Mouse (Mus musculus) midbrain, postnatal 0 days (tissue): ENCODE data around the gene Eif2b5. TPM values are rescaled to one million over a fixed set of nuclear protein-coding genes. Genes with fewer than 3 reads are reported as not detected.

Experiments
- ATAC-seq: fragments of 200-750 bp; cut with Nextera tagmentation; 2 replicates; pipeline ENCODE4 v1.8.0; 2017; ENCODE audit warnings: moderate number of reproducible peaks, mild to moderate bottlenecking, moderate TSS enrichment, moderate library complexity; ENCODE audit not compliant: low FRiP score
- DNase-seq: peaks from one replicate; pipeline ENCODE4 v3.0.0-alpha.2; 2015; ENCODE audit warnings: low spot score
- H3K27ac ChIP-seq: fragments of 300-500 bp; sonication (generic); 2 replicates; pipeline ENCODE4 v1.5.1; 2014; ENCODE audit warnings: low read depth, mild to moderate bottlenecking, low read length, mixed read lengths
- H3K27me3 ChIP-seq: fragments of 300-500 bp; sonication (generic); 2 replicates; pipeline ENCODE4 v1.6.1; 2014; ENCODE audit warnings: low read length, control low read depth, mixed read lengths; ENCODE audit not compliant: insufficient read depth
- H3K36me3 ChIP-seq: fragments of 300-500 bp; sonication (generic); 2 replicates; pipeline ENCODE4 v1.6.1; 2014; ENCODE audit warnings: low read length, control low read depth, mixed read lengths; ENCODE audit not compliant: insufficient read depth
- H3K4me1 ChIP-seq: fragments of 300-500 bp; sonication (generic); 2 replicates; pipeline ENCODE4 v1.6.1; 2014; ENCODE audit warnings: mild to moderate bottlenecking, control low read depth, antibody characterized with exemption, low read length, mixed read lengths; ENCODE audit not compliant: insufficient read depth
- H3K4me2 ChIP-seq: fragments of 300-500 bp; sonication (generic); 2 replicates; pipeline ENCODE4 v1.6.1; 2014; ENCODE audit warnings: low read depth, mild to moderate bottlenecking, low read length, mixed read lengths; ENCODE audit not compliant: poor library complexity, severe bottlenecking
- H3K4me3 ChIP-seq: fragments of 300-500 bp; sonication (generic); 2 replicates; pipeline ENCODE4 v1.5.1; 2014; ENCODE audit warnings: low read depth, mild to moderate bottlenecking, low read length, moderate library complexity
- H3K9ac ChIP-seq: fragments of 300-500 bp; sonication (generic); replicated peaks from 2 replicates; pipeline ENCODE4 v1.6.1; 2014; ENCODE audit warnings: mild to moderate bottlenecking, low read length, moderate library complexity, mixed read lengths; ENCODE audit not compliant: poor library complexity, severe bottlenecking
- H3K9me3 ChIP-seq: fragments of 300-500 bp; sonication (generic); 2 replicates; pipeline ENCODE4 v1.6.1; 2016; ENCODE audit warnings: low read length, control low read depth
- CTCF ChIP-seq: IDR thresholded peaks from 2 replicates; pipeline ENCODE4 v1.5.1; 2016; ENCODE audit warnings: antibody characterized with exemption, mild to moderate bottlenecking
- WGBS: fragments of 180-500 bp; shearing (Covaris S2); extraction: QIAGEN DNeasy Blood & Tissue Kit; methylation state at CpG from one replicate; pipeline ENCODE4 v1.1.7; 2014; 5-methylcytosine and 5-hydroxymethylcytosine counted together
- polyA plus RNA-seq: library from polyadenylated mRNA; unstranded; fragments of >200 nt; fragmentation: Nextera tagmentation; extraction: Ambion mirVana; gene quantifications from 2 replicates; pipeline ENCODE4 v1.2.1, GENCODE M21; 2015
- total RNA-seq: library from RNA; depleted of rRNA; stranded (reverse); fragments of >200 nt; gene quantifications from 2 replicates; pipeline ENCODE4 v1.2.3, GENCODE M21; 2014

Eif2b5 gene
- total and polyA plus RNA-seq, 2 experiments from 2014 or later, result 70.0 to 87.2 TPM

- Histone ChIP-seq H3K4me2 (no peak overlapping the region), H3K27ac (no peak overlapping the region), H3K9ac (no peak overlapping the region), H3K27me3 (no peaks in the 10 kb centered on the region), H3K9me3 (no peaks in the 10 kb centered on the region), H3K36me3 (peaks cover 80% of the 10 kb centered on the region), H3K4me3 (no peak overlapping the region), H3K4me1 (no peaks in the 10 kb centered on the region)
- no peak for TF ChIP-seq CTCF
- WGBS, result 97% methylated on average over 5 of the region's 5 CpGs
- DNase-seq, result no peak
- no peak for ATAC-seq
Observed at GRCm38 (mm10) chr16:20528779-20529178, 30.2 kb downstream of the Eif2b5 start.

GRCm38 (mm10) chr16:20529375-20529774 is 30.8 kb downstream of the Eif2b5 start:
- H3K27ac ChIP-seq, result no peak overlapping the region
- no peak overlapping the region for H3K9ac ChIP-seq
- no peak for TF ChIP-seq CTCF
- H3K36me3 ChIP-seq, result peaks cover 75% of the 10 kb centered on the region
- DNase-seq (peak; percentile 38), ATAC-seq (no peak)
- 77% methylated on average over 1 of the region's 1 CpGs for WGBS
- no peaks in the 10 kb centered on the region for H3K4me1 ChIP-seq
- no peak overlapping the region for H3K4me2 ChIP-seq
- no peaks in the 10 kb centered on the region for H3K9me3 ChIP-seq
- H3K4me3 ChIP-seq, result no peak overlapping the region
- H3K27me3 ChIP-seq, result no peaks in the 10 kb centered on the region

GRCm38 (mm10) chr16:20530941-20531340 is 32.3 kb downstream of the Eif2b5 start:
- no peaks in the 10 kb centered on the region for H3K4me1 ChIP-seq
- no peak overlapping the region for H3K4me2 ChIP-seq
- H3K9me3 ChIP-seq, result no peaks in the 10 kb centered on the region
- WGBS, result 96% methylated on average over 20 of the region's 20 CpGs
- H3K27ac ChIP-seq, result no peak overlapping the region
- no peaks in the 10 kb centered on the region for H3K27me3 ChIP-seq
- ATAC-seq, result no peak
- peaks cover 62% of the 10 kb centered on the region for H3K36me3 ChIP-seq
- H3K4me3 ChIP-seq, result no peak overlapping the region
- H3K9ac ChIP-seq, result no peak overlapping the region
- no peak for DNase-seq
- no peak for TF ChIP-seq CTCF

GRCm38 (mm10) chr16:20534617-20535295 is 36.1 kb downstream of the Eif2b5 start:
- Histone ChIP-seq H3K36me3 (peaks cover 41% of the 10 kb centered on the region), H3K4me2 (no peak overlapping the region), H3K9ac (no peak overlapping the region), H3K9me3 (no peaks in the 10 kb centered on the region), H3K27me3 (no peaks in the 10 kb centered on the region), H3K4me3 (no peak overlapping the region), H3K4me1 (peaks cover 17% of the 10 kb centered on the region), H3K27ac (no peak overlapping the region)
- DNase-seq (no peak), ATAC-seq (no peak)
- no peak for TF ChIP-seq CTCF
- WGBS, result 48% methylated on average over 10 of the region's 10 CpGs

- peaks cover 41% of the 10 kb centered on the region for H3K36me3 ChIP-seq
- ATAC-seq (peak; percentile 97), DNase-seq (peak; percentile 100)
- WGBS, result under 1% methylated on average over 48 of the region's 52 CpGs
- H3K27me3 ChIP-seq, result no peaks in the 10 kb centered on the region
- H3K4me3 ChIP-seq, result peak within 1 kb of the TSS; percentile 95
- no peaks in the 10 kb centered on the region for H3K9me3 ChIP-seq
- TF ChIP-seq CTCF, result peak; percentile 24; the same call in 1 of the 2 replicates
- peaks cover 17% of the 10 kb centered on the region for H3K4me1 ChIP-seq
- H3K4me2 ChIP-seq, result peak within 1 kb of the TSS; percentile 79
- peak within 1 kb of the TSS; percentile 100 for H3K9ac ChIP-seq
- H3K27ac ChIP-seq, result peak within 1 kb of the TSS; percentile 92
Observed at GRCm38 (mm10) chr16:20535296-20536080, 36.9 kb downstream of the Eif2b5 start, which contains the start of gene Ap2m1. Gene Ap2m1, plus strand, starts transcription at chr16:20535478.
